Mouse (Mus musculus): Measurements from ENCODE around the gene Pepd. TPM values are rescaled to one million over a fixed set of nuclear protein-coding genes. Genes with fewer than 3 reads are reported as not detected.

The Pepd gene
- total and polyA plus RNA-seq, 3 experiments = 24.6 to 38.9 (median 26.6) TPM

DNA sequence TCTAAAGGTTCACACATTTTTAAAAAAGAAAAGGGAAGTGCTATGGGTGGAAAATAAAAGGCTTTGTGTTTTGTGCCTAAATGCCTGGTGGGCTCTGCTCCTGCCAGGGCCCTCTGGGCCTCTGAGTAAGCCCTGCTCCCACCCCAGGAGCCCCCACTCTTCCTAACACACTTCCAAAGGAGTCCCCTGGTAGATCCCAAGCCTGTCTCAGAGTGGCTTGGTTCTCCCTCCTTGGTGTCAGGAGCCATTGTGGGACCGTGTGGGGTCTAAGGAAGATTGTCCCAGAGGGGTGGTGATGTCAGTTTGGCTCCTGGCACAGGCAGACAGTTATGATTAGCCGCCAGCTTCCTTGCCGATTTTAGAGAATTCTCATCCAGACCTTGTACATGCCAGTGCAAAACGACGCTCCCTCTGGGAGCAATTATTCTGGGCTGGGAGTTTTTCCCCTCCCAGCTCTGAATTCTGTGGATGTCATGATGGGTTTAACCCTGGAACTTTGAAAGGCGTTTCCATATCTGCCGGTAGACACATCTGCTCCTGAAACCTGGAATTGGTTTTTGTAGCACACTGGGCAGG, 74.5 kb downstream of the Pepd start:
- intact Hi-C loops (cut with DNase I) = no loop called here
- Histone ChIP-seq H3K27ac (no peak overlapping the region), H3K9ac (ENCODE audit: low read depth, low read length) (no peak overlapping the region), H3K79me2 (replicated peaks; ENCODE audit: control insufficient read depth, insufficient read depth, low read length) (no peaks in the 10 kb centered on the region), H3K36me3 (ENCODE audit: control insufficient read depth, insufficient read depth, low read length) (no peaks in the 10 kb centered on the region), H3K4me3 (no peak overlapping the region), H3K4me1 (ENCODE audit: control insufficient read depth, insufficient read depth, low read length) (peaks cover 7% of the 10 kb centered on the region), H3K27me3 (ENCODE audit: control insufficient read depth, insufficient read depth, low read length) (no peaks in the 10 kb centered on the region)
- WGBS = 54% methylated on average over 7 of the region's 7 CpGs
- TF ChIP-seq POLR2A (IDR thresholded peaks at IDR 0.05; ENCODE audit: insufficient read depth, low read depth, low read length) (no peak), EP300 (IDR thresholded peaks at IDR 0.05; ENCODE audit: insufficient read depth, low read depth, low read length) (no peak), CTCF (IDR thresholded peaks at IDR 0.05) (no peak)
- no peak for DNase-seq

GRCm38 (mm10) chr7:34987258-34987657, 75.1 kb downstream of the Pepd start:
- DNase-seq = no peak
- 79% methylated on average over 6 of the region's 6 CpGs for WGBS
- Histone ChIP-seq H3K79me2 (replicated peaks; ENCODE audit: control insufficient read depth, insufficient read depth, low read length) (no peaks in the 10 kb centered on the region), H3K27me3 (ENCODE audit: control insufficient read depth, insufficient read depth, low read length) (no peaks in the 10 kb centered on the region), H3K9ac (ENCODE audit: low read depth, low read length) (no peak overlapping the region), H3K4me1 (ENCODE audit: control insufficient read depth, insufficient read depth, low read length) (peaks cover 7% of the 10 kb centered on the region), H3K27ac (no peak overlapping the region), H3K36me3 (ENCODE audit: control insufficient read depth, insufficient read depth, low read length) (no peaks in the 10 kb centered on the region), H3K4me3 (no peak overlapping the region)
- TF ChIP-seq EP300 (IDR thresholded peaks at IDR 0.05; ENCODE audit: insufficient read depth, low read depth, low read length) (no peak), CTCF (IDR thresholded peaks at IDR 0.05) (no peak)
- intact Hi-C loops (cut with DNase I) = no loop called here

GRCm38 (mm10) chr7:34988488-34988887, 76.3 kb downstream of the Pepd start:
- DNase-seq = no peak
- H3K27me3 ChIP-seq (ENCODE audit: control insufficient read depth, insufficient read depth, low read length) = no peaks in the 10 kb centered on the region
- H3K4me1 ChIP-seq (ENCODE audit: control insufficient read depth, insufficient read depth, low read length) = peaks cover 7% of the 10 kb centered on the region
- no peaks in the 10 kb centered on the region for H3K79me2 ChIP-seq (replicated peaks; ENCODE audit: control insufficient read depth, insufficient read depth, low read length)
- TF ChIP-seq CTCF (IDR thresholded peaks at IDR 0.05) (no peak), EP300 (IDR thresholded peaks at IDR 0.05; ENCODE audit: insufficient read depth, low read depth, low read length) (no peak), POLR2A (IDR thresholded peaks at IDR 0.05; ENCODE audit: insufficient read depth, low read depth, low read length) (no peak)
- H3K4me3 ChIP-seq = no peak overlapping the region
- intact Hi-C loops (cut with DNase I) = no loop called here
- no peaks in the 10 kb centered on the region for H3K36me3 ChIP-seq (ENCODE audit: control insufficient read depth, insufficient read depth, low read length)
- WGBS = 92% methylated on average over 3 of the region's 3 CpGs
- no peak overlapping the region for H3K9ac ChIP-seq (ENCODE audit: low read depth, low read length)
- no peak overlapping the region for H3K27ac ChIP-seq

DNA sequence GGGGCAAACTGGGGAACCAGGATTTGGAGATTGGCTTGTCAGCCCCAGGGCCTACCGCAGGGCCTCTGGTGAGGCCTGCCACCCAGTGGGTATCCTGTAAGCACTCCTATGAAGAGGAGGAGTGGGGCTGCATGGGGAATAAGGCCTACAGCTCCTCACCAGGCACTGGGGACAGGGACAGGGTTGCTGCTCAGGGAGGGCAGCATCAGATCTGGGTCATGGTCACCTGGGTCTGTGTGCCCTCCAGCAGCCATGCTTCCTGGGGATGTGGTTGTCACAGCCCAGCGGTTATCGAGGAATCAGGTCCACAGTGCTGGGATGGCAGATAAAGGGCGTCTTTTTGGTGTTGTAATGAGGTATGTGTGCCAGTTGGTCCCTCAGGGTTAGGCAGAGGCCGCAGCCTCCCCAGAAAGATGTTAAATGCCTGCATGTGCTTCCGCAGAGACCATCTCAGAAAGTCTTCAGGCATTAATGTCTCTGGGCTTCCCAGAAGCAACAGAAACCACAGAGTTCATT, 79.6 kb downstream of the Pepd start:
- no peak overlapping the region for H3K9ac ChIP-seq (ENCODE audit: low read depth, low read length)
- intact Hi-C loops (cut with DNase I) = no loop called here
- no peaks in the 10 kb centered on the region for H3K36me3 ChIP-seq (ENCODE audit: control insufficient read depth, insufficient read depth, low read length)
- no peak for DNase-seq
- 91% methylated on average over 6 of the region's 6 CpGs for WGBS
- H3K4me3 ChIP-seq = no peak overlapping the region
- H3K79me2 ChIP-seq (replicated peaks; ENCODE audit: control insufficient read depth, insufficient read depth, low read length) = no peaks in the 10 kb centered on the region
- TF ChIP-seq CTCF (IDR thresholded peaks at IDR 0.05) = no peak
- no peak for TF ChIP-seq EP300 (IDR thresholded peaks at IDR 0.05; ENCODE audit: insufficient read depth, low read depth, low read length)
- no peak overlapping the region for H3K27ac ChIP-seq
- no peaks in the 10 kb centered on the region for H3K4me1 ChIP-seq (ENCODE audit: control insufficient read depth, insufficient read depth, low read length)
- no peaks in the 10 kb centered on the region for H3K27me3 ChIP-seq (ENCODE audit: control insufficient read depth, insufficient read depth, low read length)

- intact Hi-C loops (cut with DNase I) = no loop called here
Observed at GRCm38 (mm10) chr7:34992766-34993165, 80.6 kb downstream of the Pepd start.

GRCm38 (mm10) chr7:34995872-34996662, 83.9 kb downstream of the Pepd start:
- intact Hi-C loops (cut with DNase I) = no loop called here
- no peak for TF ChIP-seq POLR2A (IDR thresholded peaks at IDR 0.05; ENCODE audit: insufficient read depth, low read depth, low read length)
- no peak for TF ChIP-seq CTCF (IDR thresholded peaks at IDR 0.05)
- no peak for TF ChIP-seq EP300 (IDR thresholded peaks at IDR 0.05; ENCODE audit: insufficient read depth, low read depth, low read length)
- no peak for DNase-seq
- Histone ChIP-seq H3K4me3 (no peak overlapping the region), H3K27ac (no peak overlapping the region), H3K79me2 (replicated peaks; ENCODE audit: control insufficient read depth, insufficient read depth, low read length) (no peaks in the 10 kb centered on the region), H3K4me1 (ENCODE audit: control insufficient read depth, insufficient read depth, low read length) (no peaks in the 10 kb centered on the region), H3K9ac (ENCODE audit: low read depth, low read length) (no peak overlapping the region), H3K36me3 (ENCODE audit: control insufficient read depth, insufficient read depth, low read length) (no peaks in the 10 kb centered on the region), H3K27me3 (ENCODE audit: control insufficient read depth, insufficient read depth, low read length) (no peaks in the 10 kb centered on the region)
- 74% methylated on average over 7 of the region's 7 CpGs for WGBS

More at GRCm38 (mm10) chr7:34992766-34993165, 80.6 kb downstream of the Pepd start:
- H3K27ac ChIP-seq = no peak overlapping the region
- TF ChIP-seq POLR2A (IDR thresholded peaks at IDR 0.05; ENCODE audit: insufficient read depth, low read depth, low read length) = no peak
- TF ChIP-seq EP300 (IDR thresholded peaks at IDR 0.05; ENCODE audit: insufficient read depth, low read depth, low read length) = no peak
- TF ChIP-seq CTCF (IDR thresholded peaks at IDR 0.05) = no peak
- no peak overlapping the region for H3K4me3 ChIP-seq
- 91% methylated on average over 3 of the region's 3 CpGs for WGBS
- H3K36me3 ChIP-seq (ENCODE audit: control insufficient read depth, insufficient read depth, low read length) = no peaks in the 10 kb centered on the region
- H3K79me2 ChIP-seq (replicated peaks; ENCODE audit: control insufficient read depth, insufficient read depth, low read length) = no peaks in the 10 kb centered on the region
- no peaks in the 10 kb centered on the region for H3K4me1 ChIP-seq (ENCODE audit: control insufficient read depth, insufficient read depth, low read length)
- H3K9ac ChIP-seq (ENCODE audit: low read depth, low read length) = no peak overlapping the region
- H3K27me3 ChIP-seq (ENCODE audit: control insufficient read depth, insufficient read depth, low read length) = no peaks in the 10 kb centered on the region
- DNase-seq = no peak

Measured in heart, adult 2 months (tissue).